Mouse (Mus musculus) ES-Bruce4 (cell line): ENCODE results near the gene Tab1.

Source experiments
- CTCF ChIP-seq: IDR thresholded peaks from one replicate; pipeline ENCODE4 v1.8.1; 2011; ENCODE audit warnings: low read depth, low read length
- POLR2A ChIP-seq: IDR thresholded peaks from one replicate; pipeline ENCODE4 v1.8.1; 2011; ENCODE audit warnings: low read length; ENCODE audit not compliant: insufficient read depth

- TF ChIP-seq CTCF = no peak
- TF ChIP-seq POLR2A = no peak
These were observed 2.9 kb upstream of the Tab1 start for GRCm38 (mm10) chr15:80129982-80130381.
